Mouse (Mus musculus) liver, adult 10 weeks (tissue): Measurements from ENCODE around the gene Gm3005. TPM values are rescaled to one million over a fixed set of nuclear protein-coding genes. Genes with fewer than 3 reads are reported as not detected.

Source experiments
- polyA plus RNA-seq: library from polyadenylated mRNA; stranded (reverse); fragments of 350-450 nt; fragmentation: Illumina TruSeq; extraction: RNeasy Lipid Tissue Mini Kit (QIAGEN cat#74804); gene quantifications from one replicate; pipeline ENCODE4 v1.2.3, GENCODE M21; 2014; ENCODE audit warnings: low read depth, low replicate concordance

Gm3005 gene
- not detected for polyA plus RNA-seq

DNA sequence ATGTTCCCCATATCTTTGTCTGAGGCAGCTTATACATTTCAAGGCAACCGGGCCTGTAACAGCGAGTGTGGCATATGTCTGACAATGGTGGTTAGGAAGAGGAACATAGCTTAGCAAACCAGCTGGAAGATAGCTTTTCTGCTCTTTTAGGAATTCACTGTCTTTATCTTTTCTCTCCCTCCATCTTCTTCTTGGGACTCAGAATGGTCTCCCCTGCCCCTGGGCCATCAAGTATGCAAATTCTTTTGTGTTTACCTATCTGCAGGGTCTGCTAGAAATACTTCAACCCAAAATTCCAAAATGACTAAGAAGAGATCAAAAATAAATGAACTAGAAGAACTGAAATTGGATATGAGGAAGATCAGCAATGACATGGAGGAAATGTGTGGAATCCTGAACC is at the start of gene Gm3005:
Gene Gm3005 (plus strand): TSS at position 301 of the 400 bp plus-strand sequence.

DNA sequence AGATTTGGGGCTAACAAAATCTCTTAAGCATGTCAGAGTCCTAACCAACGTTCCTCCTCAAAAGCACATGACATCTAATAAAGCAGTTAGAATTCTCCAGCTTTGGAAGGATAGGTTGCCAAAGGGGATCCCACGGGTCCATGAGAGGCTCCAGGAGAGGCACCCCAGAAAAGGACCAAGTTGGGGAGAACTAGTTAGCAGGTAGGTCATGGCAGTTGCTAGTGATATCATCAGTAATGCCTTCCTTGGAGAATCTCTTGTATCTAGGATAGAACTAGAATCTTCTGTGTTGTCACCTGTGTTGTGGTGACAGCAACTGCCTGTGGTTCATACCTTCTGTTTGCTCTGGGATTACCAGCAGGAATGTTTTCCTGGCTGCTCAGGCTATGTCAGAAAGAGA is 33.1 kb upstream of the Gm3005 start, which contains the start of gene Gm10413:
Gene Gm10413 (plus strand): TSS at position 301 of the 400 bp plus-strand sequence.

DNA sequence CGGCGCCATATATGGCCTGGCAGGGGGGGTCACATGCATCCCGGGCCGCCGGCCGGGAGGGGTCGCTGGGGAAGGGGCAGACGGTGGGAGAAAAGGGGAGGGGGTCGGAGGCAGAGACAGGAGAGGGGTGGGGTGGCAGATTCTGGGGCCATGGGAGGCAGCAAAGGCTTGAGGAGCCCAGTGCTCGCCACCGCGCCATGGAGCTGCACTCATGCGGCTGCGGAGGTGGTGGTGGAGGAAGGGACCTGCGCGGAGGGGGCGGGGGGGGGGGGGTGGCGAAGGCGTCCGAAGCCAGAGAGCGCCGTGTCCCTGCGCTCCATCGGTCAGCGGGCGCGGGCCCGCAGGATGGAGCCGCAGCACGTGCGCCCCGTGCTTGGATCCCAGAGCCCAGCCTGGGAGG is 15.6 kb upstream of the Gm3005 start, which contains the start of gene Gm10409:
Gene Gm10409 (plus strand): TSS at position 301 of the 400 bp plus-strand sequence.

DNA sequence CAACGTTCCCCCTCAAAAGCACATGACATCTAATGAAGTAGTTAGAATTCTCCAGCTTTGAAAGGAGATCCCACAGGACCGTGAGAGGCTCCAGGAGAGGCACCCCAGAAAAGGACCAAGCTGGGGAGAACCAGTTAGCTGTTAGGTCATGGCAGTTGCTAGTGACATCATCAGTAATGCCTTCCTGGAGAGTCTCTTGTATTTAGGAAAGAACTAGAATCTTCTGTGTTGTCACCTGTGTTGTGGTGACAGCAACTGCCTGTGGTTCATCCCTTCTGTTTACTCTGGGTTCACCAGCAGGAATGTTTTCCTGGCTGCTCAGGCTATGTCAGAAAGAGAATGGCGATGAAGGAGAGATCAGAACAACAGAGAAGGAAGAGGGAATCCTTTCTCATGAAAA is 21.2 kb downstream of the Gm3005 start, which contains the start of gene Gm10408:
Gene Gm10408 (plus strand): TSS at position 301 of the 400 bp plus-strand sequence.

DNA sequence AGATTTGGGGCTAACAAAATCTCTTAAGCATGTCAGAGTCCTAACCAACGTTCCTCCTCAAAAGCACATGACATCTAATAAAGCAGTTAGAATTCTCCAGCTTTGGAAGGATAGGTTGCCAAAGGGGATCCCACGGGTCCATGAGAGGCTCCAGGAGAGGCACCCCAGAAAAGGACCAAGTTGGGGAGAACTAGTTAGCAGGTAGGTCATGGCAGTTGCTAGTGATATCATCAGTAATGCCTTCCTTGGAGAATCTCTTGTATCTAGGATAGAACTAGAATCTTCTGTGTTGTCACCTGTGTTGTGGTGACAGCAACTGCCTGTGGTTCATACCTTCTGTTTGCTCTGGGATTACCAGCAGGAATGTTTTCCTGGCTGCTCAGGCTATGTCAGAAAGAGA is 206.3 kb downstream of the Gm3005 start, which contains the start of gene Gm3012:
Gene Gm3012 (plus strand): TSS at position 301 of the 400 bp plus-strand sequence.

Other genes with a start within 250 kb of the Gm3005 start
- gene Gm5795, start 239.8 kb upstream of the Gm3005 start, polyA plus RNA-seq, result not detected
- gene D830030K20Rik, start 219.6 kb upstream of the Gm3005 start, polyA plus RNA-seq, result not detected
- gene Gm2956, start 95.5 kb upstream of the Gm3005 start, polyA plus RNA-seq, result not detected
- gene Gm10413, start 33.0 kb upstream of the Gm3005 start, polyA plus RNA-seq, result not detected
- not detected for gene Gm10409, start 15.5 kb upstream of the Gm3005 start, polyA plus RNA-seq
- not detected for gene Gm10408, start 21.3 kb downstream of the Gm3005 start, polyA plus RNA-seq
- gene Gm3012, start 206.4 kb downstream of the Gm3005 start, polyA plus RNA-seq, result not detected
- not detected for gene Gm3020, start 223.9 kb downstream of the Gm3005 start, polyA plus RNA-seq